Mouse (Mus musculus): ENCODE data around the gene Olfr279. TPM values are rescaled to one million over a fixed set of nuclear protein-coding genes. Genes with fewer than 3 reads are reported as not detected.

Gene Olfr279
- polyA plus RNA-seq (2014; fragmentation: Nextera tagmentation; extraction: Ambion mirVana), result not detected in 2 replicates

DNA sequence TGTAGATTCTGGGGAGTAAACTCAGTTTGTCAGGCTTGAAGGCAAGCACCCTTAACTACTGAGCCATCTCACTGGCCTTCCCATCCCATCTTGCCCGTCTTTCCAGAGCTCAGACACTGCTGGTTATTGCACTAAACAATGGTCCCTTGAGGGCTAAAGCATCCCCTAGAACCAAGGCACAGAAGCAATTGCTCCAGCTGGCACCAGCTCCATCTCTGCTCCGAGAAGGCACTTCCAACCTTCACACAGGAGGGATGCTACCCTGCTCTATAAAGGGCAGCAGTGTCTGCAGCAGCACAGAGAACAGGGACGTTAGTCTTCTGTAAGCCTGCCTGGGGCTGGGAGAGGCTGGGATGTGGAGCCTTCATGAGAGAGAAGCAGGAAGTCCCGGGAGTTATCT is at the start of gene Olfr279:
TSS of gene Olfr279 (plus strand) at position 301 of the 400 bp plus-strand sequence.
- Histone ChIP-seq H3K4me2 (replicated peaks; ENCODE audit: low read depth, low read length) (no peak within 1 kb of the TSS), H3K27ac (ENCODE audit: low read length) (no peak within 1 kb of the TSS), H3K9me3 (ENCODE audit: control insufficient read depth, low read depth, low read length) (no peaks in the 10 kb centered on the region), H3K9ac (replicated peaks; ENCODE audit: low read depth, low read length) (no peak within 1 kb of the TSS), H3K36me3 (ENCODE audit: control insufficient read depth, insufficient read depth, low read length) (no peaks in the 10 kb centered on the region), H3K27me3 (ENCODE audit: control insufficient read depth, insufficient read depth, low read length) (no peaks in the 10 kb centered on the region), H3K4me3 (ENCODE audit: low read depth, low read length) (no peak within 1 kb of the TSS), H3K4me1 (ENCODE audit: control insufficient read depth, insufficient read depth, low read length) (no peaks in the 10 kb centered on the region)
- WGBS, result 60% methylated on average over 4 of the region's 4 CpGs
- no peak for ATAC-seq (ENCODE audit: insufficient number of reproducible peaks, insufficient read depth, low FRiP score, low read depth)

GRCm38 (mm10) chr15:98444561-98444960 is 47.6 kb upstream of the Olfr279 start:
- no peak for ATAC-seq (ENCODE audit: insufficient number of reproducible peaks, insufficient read depth, low FRiP score, low read depth)
- H3K4me2 ChIP-seq (replicated peaks; ENCODE audit: low read depth, low read length), result no peak overlapping the region
- no peak overlapping the region for H3K4me3 ChIP-seq (ENCODE audit: low read depth, low read length)
- no peak overlapping the region for H3K9ac ChIP-seq (replicated peaks; ENCODE audit: low read depth, low read length)
- no peak overlapping the region for H3K27ac ChIP-seq (ENCODE audit: low read length)
- no peaks in the 10 kb centered on the region for H3K27me3 ChIP-seq (ENCODE audit: control insufficient read depth, insufficient read depth, low read length)
- H3K36me3 ChIP-seq (ENCODE audit: control insufficient read depth, insufficient read depth, low read length), result no peaks in the 10 kb centered on the region
- no peaks in the 10 kb centered on the region for H3K9me3 ChIP-seq (ENCODE audit: control insufficient read depth, low read depth, low read length)
- H3K4me1 ChIP-seq (ENCODE audit: control insufficient read depth, insufficient read depth, low read length), result no peaks in the 10 kb centered on the region
- WGBS, result 77% methylated on average over 3 of the region's 3 CpGs

GRCm38 (mm10) chr15:98448521-98448920 is 43.7 kb upstream of the Olfr279 start:
- no peaks in the 10 kb centered on the region for H3K27me3 ChIP-seq (ENCODE audit: control insufficient read depth, insufficient read depth, low read length)
- no peak overlapping the region for H3K4me3 ChIP-seq (ENCODE audit: low read depth, low read length)
- H3K9me3 ChIP-seq (ENCODE audit: control insufficient read depth, low read depth, low read length), result no peaks in the 10 kb centered on the region
- H3K9ac ChIP-seq (replicated peaks; ENCODE audit: low read depth, low read length), result no peak overlapping the region
- 54% methylated on average over 4 of the region's 4 CpGs for WGBS
- H3K4me2 ChIP-seq (replicated peaks; ENCODE audit: low read depth, low read length), result no peak overlapping the region
- H3K36me3 ChIP-seq (ENCODE audit: control insufficient read depth, insufficient read depth, low read length), result no peaks in the 10 kb centered on the region
- no peak for ATAC-seq (ENCODE audit: insufficient number of reproducible peaks, insufficient read depth, low FRiP score, low read depth)
- no peak overlapping the region for H3K27ac ChIP-seq (ENCODE audit: low read length)
- no peaks in the 10 kb centered on the region for H3K4me1 ChIP-seq (ENCODE audit: control insufficient read depth, insufficient read depth, low read length)

- Histone ChIP-seq H3K9ac (replicated peaks; ENCODE audit: low read depth, low read length) (no peak within 1 kb of the TSS), H3K4me1 (ENCODE audit: control insufficient read depth, insufficient read depth, low read length) (no peaks in the 10 kb centered on the region), H3K27me3 (ENCODE audit: control insufficient read depth, insufficient read depth, low read length) (no peaks in the 10 kb centered on the region), H3K36me3 (ENCODE audit: control insufficient read depth, insufficient read depth, low read length) (no peaks in the 10 kb centered on the region), H3K9me3 (ENCODE audit: control insufficient read depth, low read depth, low read length) (no peaks in the 10 kb centered on the region), H3K4me2 (replicated peaks; ENCODE audit: low read depth, low read length) (no peak within 1 kb of the TSS), H3K4me3 (ENCODE audit: low read depth, low read length) (no peak within 1 kb of the TSS), H3K27ac (ENCODE audit: low read length) (no peak within 1 kb of the TSS)
- 87% methylated on average over 7 of the region's 7 CpGs for WGBS
- no peak for ATAC-seq (ENCODE audit: insufficient number of reproducible peaks, insufficient read depth, low FRiP score, low read depth)
Observed at GRCm38 (mm10) chr15:98452288-98452687, 39.9 kb upstream of the Olfr279 start, which contains the start of gene Olfr281. Olfr281 (plus strand) TSS chr15:98452588.

DNA sequence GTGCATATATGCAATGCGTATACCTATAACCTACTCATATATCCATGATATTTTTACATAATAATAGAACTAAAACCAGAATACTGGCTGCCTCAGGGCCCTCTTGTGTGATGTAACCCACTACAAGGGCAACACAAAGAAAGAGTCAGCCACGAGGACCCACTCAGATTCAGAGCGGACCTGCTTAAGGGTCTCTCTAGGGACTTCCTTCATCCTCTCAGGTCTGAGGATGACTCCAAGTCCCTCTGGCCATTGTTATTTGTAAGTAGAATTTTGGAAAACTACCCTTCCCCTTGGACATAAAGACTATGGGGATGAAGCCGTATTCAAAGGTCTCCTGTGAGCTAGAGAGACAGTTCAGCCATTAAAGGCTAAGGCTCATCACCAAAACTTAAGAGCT is 22.6 kb upstream of the Olfr279 start, which contains the start of gene OR5BS1P:
TSS of gene OR5BS1P (plus strand) at position 301 of the 400 bp plus-strand sequence.
- no peaks in the 10 kb centered on the region for H3K9me3 ChIP-seq (ENCODE audit: control insufficient read depth, low read depth, low read length)
- no peaks in the 10 kb centered on the region for H3K27me3 ChIP-seq (ENCODE audit: control insufficient read depth, insufficient read depth, low read length)
- H3K4me2 ChIP-seq (replicated peaks; ENCODE audit: low read depth, low read length), result no peak within 1 kb of the TSS
- no peak within 1 kb of the TSS for H3K27ac ChIP-seq (ENCODE audit: low read length)
- no peaks in the 10 kb centered on the region for H3K4me1 ChIP-seq (ENCODE audit: control insufficient read depth, insufficient read depth, low read length)
- no peak within 1 kb of the TSS for H3K4me3 ChIP-seq (ENCODE audit: low read depth, low read length)
- H3K9ac ChIP-seq (replicated peaks; ENCODE audit: low read depth, low read length), result no peak within 1 kb of the TSS
- no peaks in the 10 kb centered on the region for H3K36me3 ChIP-seq (ENCODE audit: control insufficient read depth, insufficient read depth, low read length)
- WGBS, result 91% methylated on average over 4 of the region's 4 CpGs
- ATAC-seq (ENCODE audit: insufficient number of reproducible peaks, insufficient read depth, low FRiP score, low read depth), result no peak

- 89% methylated on average over 13 of the region's 13 CpGs for WGBS
Observed at GRCm38 (mm10) chr15:98471539-98471938, 20.7 kb upstream of the Olfr279 start.

GRCm38 (mm10) chr15:98474958-98475357 is 17.2 kb upstream of the Olfr279 start:
- H3K36me3 ChIP-seq (ENCODE audit: control insufficient read depth, insufficient read depth, low read length), result no peaks in the 10 kb centered on the region
- H3K27me3 ChIP-seq (ENCODE audit: control insufficient read depth, insufficient read depth, low read length), result no peaks in the 10 kb centered on the region
- no peak overlapping the region for H3K27ac ChIP-seq (ENCODE audit: low read length)
- no peak overlapping the region for H3K4me3 ChIP-seq (ENCODE audit: low read depth, low read length)
- WGBS, result 80% methylated on average over 10 of the region's 10 CpGs
- no peak overlapping the region for H3K9ac ChIP-seq (replicated peaks; ENCODE audit: low read depth, low read length)
- H3K4me2 ChIP-seq (replicated peaks; ENCODE audit: low read depth, low read length), result no peak overlapping the region
- no peaks in the 10 kb centered on the region for H3K9me3 ChIP-seq (ENCODE audit: control insufficient read depth, low read depth, low read length)
- no peaks in the 10 kb centered on the region for H3K4me1 ChIP-seq (ENCODE audit: control insufficient read depth, insufficient read depth, low read length)
- ATAC-seq (ENCODE audit: insufficient number of reproducible peaks, insufficient read depth, low FRiP score, low read depth), result no peak

More at GRCm38 (mm10) chr15:98471539-98471938, 20.7 kb upstream of the Olfr279 start:
- no peaks in the 10 kb centered on the region for H3K9me3 ChIP-seq (ENCODE audit: control insufficient read depth, low read depth, low read length)
- no peak overlapping the region for H3K4me3 ChIP-seq (ENCODE audit: low read depth, low read length)
- no peak overlapping the region for H3K27ac ChIP-seq (ENCODE audit: low read length)
- H3K27me3 ChIP-seq (ENCODE audit: control insufficient read depth, insufficient read depth, low read length), result no peaks in the 10 kb centered on the region
- H3K4me2 ChIP-seq (replicated peaks; ENCODE audit: low read depth, low read length), result no peak overlapping the region
- no peaks in the 10 kb centered on the region for H3K4me1 ChIP-seq (ENCODE audit: control insufficient read depth, insufficient read depth, low read length)
- ATAC-seq (ENCODE audit: insufficient number of reproducible peaks, insufficient read depth, low FRiP score, low read depth), result no peak
- H3K36me3 ChIP-seq (ENCODE audit: control insufficient read depth, insufficient read depth, low read length), result no peaks in the 10 kb centered on the region
- H3K9ac ChIP-seq (replicated peaks; ENCODE audit: low read depth, low read length), result no peak overlapping the region

DNA sequence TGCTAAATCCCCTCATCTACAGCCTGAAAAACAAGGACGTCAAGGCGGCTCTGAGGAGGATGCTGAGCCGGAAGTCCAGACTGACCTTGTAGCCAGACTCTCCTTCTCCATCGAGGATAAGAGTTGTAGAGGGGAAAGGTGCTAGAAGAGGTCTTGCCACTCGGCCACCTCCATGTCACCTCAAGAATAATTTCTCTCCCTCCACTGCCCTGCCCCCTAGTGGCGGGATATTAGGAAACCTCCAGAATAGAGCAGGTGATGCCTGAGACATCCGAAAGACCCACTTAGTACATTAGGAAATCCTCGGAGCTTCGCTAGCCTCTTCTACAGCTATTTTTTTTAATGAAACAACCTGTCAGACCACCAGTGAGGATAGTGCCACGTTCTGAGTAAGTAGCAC is 16.8 kb upstream of the Olfr279 start:
- Histone ChIP-seq H3K9me3 (ENCODE audit: control insufficient read depth, low read depth, low read length) (no peaks in the 10 kb centered on the region), H3K9ac (replicated peaks; ENCODE audit: low read depth, low read length) (no peak overlapping the region), H3K4me2 (replicated peaks; ENCODE audit: low read depth, low read length) (no peak overlapping the region), H3K27me3 (ENCODE audit: control insufficient read depth, insufficient read depth, low read length) (no peaks in the 10 kb centered on the region), H3K4me1 (ENCODE audit: control insufficient read depth, insufficient read depth, low read length) (no peaks in the 10 kb centered on the region), H3K4me3 (ENCODE audit: low read depth, low read length) (no peak overlapping the region), H3K27ac (ENCODE audit: low read length) (no peak overlapping the region), H3K36me3 (ENCODE audit: control insufficient read depth, insufficient read depth, low read length) (no peaks in the 10 kb centered on the region)
- WGBS, result 45% methylated on average over 10 of the region's 10 CpGs
- ATAC-seq (ENCODE audit: insufficient number of reproducible peaks, insufficient read depth, low FRiP score, low read depth), result no peak

DNA sequence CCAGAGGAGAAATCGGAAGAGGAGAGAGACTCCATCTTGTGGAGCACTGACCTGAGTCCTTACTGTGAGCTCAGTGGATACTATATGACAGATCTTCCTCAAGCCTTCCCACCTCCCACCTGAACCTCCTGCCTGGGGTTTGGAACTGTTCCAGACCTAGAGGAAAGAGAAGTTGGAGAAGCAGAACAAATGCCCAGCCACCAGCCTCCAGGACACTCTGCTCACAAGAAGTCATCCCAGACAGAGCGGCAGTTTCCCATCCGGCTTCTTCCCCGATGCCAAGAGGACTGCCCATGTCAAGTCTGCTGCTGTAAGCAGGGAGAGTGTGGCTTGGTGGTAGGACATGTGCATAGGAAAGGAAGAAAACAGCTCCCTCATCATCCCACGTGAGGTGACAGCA is 15.9 kb upstream of the Olfr279 start:
- no peak overlapping the region for H3K27ac ChIP-seq (ENCODE audit: low read length)
- no peak overlapping the region for H3K4me2 ChIP-seq (replicated peaks; ENCODE audit: low read depth, low read length)
- WGBS, result 81% methylated on average over 5 of the region's 5 CpGs

More for the DNA sequence above, 15.9 kb upstream of the Olfr279 start:
- Histone ChIP-seq H3K4me3 (ENCODE audit: low read depth, low read length) (no peak overlapping the region), H3K4me1 (ENCODE audit: control insufficient read depth, insufficient read depth, low read length) (no peaks in the 10 kb centered on the region), H3K27me3 (ENCODE audit: control insufficient read depth, insufficient read depth, low read length) (no peaks in the 10 kb centered on the region), H3K36me3 (ENCODE audit: control insufficient read depth, insufficient read depth, low read length) (no peaks in the 10 kb centered on the region), H3K9ac (replicated peaks; ENCODE audit: low read depth, low read length) (no peak overlapping the region), H3K9me3 (ENCODE audit: control insufficient read depth, low read depth, low read length) (no peaks in the 10 kb centered on the region)
- ATAC-seq (ENCODE audit: insufficient number of reproducible peaks, insufficient read depth, low FRiP score, low read depth), result no peak

Measured in stomach, embryonic 14.5 days (tissue).